Mouse (Mus musculus): ENCODE measurements around the gene Zfyve27. TPM values are rescaled to one million over a fixed set of nuclear protein-coding genes. Genes with fewer than 3 reads are reported as not detected.

The Zfyve27 gene
- polyA plus RNA-seq, 1 experiment, result 53.1 TPM

- no peak overlapping the region for H3K4me3 ChIP-seq (replicated peaks; ENCODE audit: control insufficient read depth, low read depth, low read length)
- 80% methylated on average over 4 of the region's 4 CpGs for WGBS
Observed at GRCm38 (mm10) chr19:42137167-42137672, 26.5 kb upstream of the Zfyve27 start.

GRCm38 (mm10) chr19:42138517-42139285 lies 25.1 kb upstream of the Zfyve27 start:
- no peak overlapping the region for H3K4me3 ChIP-seq (replicated peaks; ENCODE audit: control insufficient read depth, low read depth, low read length)
- no peak overlapping the region for H3K27ac ChIP-seq (ENCODE audit: control insufficient read depth, insufficient read depth, low read depth, low read length, poor library complexity)
- TF ChIP-seq CTCF (IDR thresholded peaks at IDR 0.05; ENCODE audit: control insufficient read depth, insufficient read depth, low read length) (no peak), POLR2A (IDR thresholded peaks at IDR 0.05; ENCODE audit: borderline replicate concordance, control insufficient read depth, low read depth, low read length) (no peak)
- no peaks in the 10 kb centered on the region; the same call in 1 of the 2 replicates for H3K4me1 ChIP-seq (ENCODE audit: control insufficient read depth, insufficient read depth, low read length)
- WGBS, result 76% methylated on average over 15 of the region's 15 CpGs

More at GRCm38 (mm10) chr19:42137167-42137672, 26.5 kb upstream of the Zfyve27 start:
- no peak for TF ChIP-seq CTCF (IDR thresholded peaks at IDR 0.05; ENCODE audit: control insufficient read depth, insufficient read depth, low read length)
- no peak for TF ChIP-seq POLR2A (IDR thresholded peaks at IDR 0.05; ENCODE audit: borderline replicate concordance, control insufficient read depth, low read depth, low read length)
- Histone ChIP-seq H3K27ac (ENCODE audit: control insufficient read depth, insufficient read depth, low read depth, low read length, poor library complexity) (no peak overlapping the region), H3K4me1 (ENCODE audit: control insufficient read depth, insufficient read depth, low read length) (no peaks in the 10 kb centered on the region; the same call in 1 of the 2 replicates)

- Histone ChIP-seq H3K27ac (ENCODE audit: control insufficient read depth, insufficient read depth, low read depth, low read length, poor library complexity) (no peak overlapping the region), H3K4me1 (ENCODE audit: control insufficient read depth, insufficient read depth, low read length) (peaks cover 2% of the 10 kb centered on the region; the same call in 1 of the 2 replicates), H3K4me3 (replicated peaks; ENCODE audit: control insufficient read depth, low read depth, low read length) (no peak overlapping the region)
- WGBS, result 66% methylated on average over 5 of the region's 5 CpGs
- TF ChIP-seq CTCF (IDR thresholded peaks at IDR 0.05; ENCODE audit: control insufficient read depth, insufficient read depth, low read length), result no peak
- TF ChIP-seq POLR2A (IDR thresholded peaks at IDR 0.05; ENCODE audit: borderline replicate concordance, control insufficient read depth, low read depth, low read length), result no peak
Observed at GRCm38 (mm10) chr19:42139724-42140517, 23.8 kb upstream of the Zfyve27 start.

GRCm38 (mm10) chr19:42141998-42142397 lies 21.8 kb upstream of the Zfyve27 start:
- Histone ChIP-seq H3K4me3 (replicated peaks; ENCODE audit: control insufficient read depth, low read depth, low read length) (no peak overlapping the region), H3K27ac (ENCODE audit: control insufficient read depth, insufficient read depth, low read depth, low read length, poor library complexity) (no peak overlapping the region), H3K4me1 (ENCODE audit: control insufficient read depth, insufficient read depth, low read length) (peaks cover 5% of the 10 kb centered on the region; the same call in 1 of the 2 replicates)
- TF ChIP-seq CTCF (IDR thresholded peaks at IDR 0.05; ENCODE audit: control insufficient read depth, insufficient read depth, low read length) (no peak), POLR2A (IDR thresholded peaks at IDR 0.05; ENCODE audit: borderline replicate concordance, control insufficient read depth, low read depth, low read length) (no peak)
- WGBS, result 83% methylated on average over 3 of the region's 3 CpGs

- Histone ChIP-seq H3K27ac (ENCODE audit: control insufficient read depth, insufficient read depth, low read depth, low read length, poor library complexity) (no peak overlapping the region), H3K4me3 (replicated peaks; ENCODE audit: control insufficient read depth, low read depth, low read length) (no peak overlapping the region), H3K4me1 (ENCODE audit: control insufficient read depth, insufficient read depth, low read length) (peaks cover 5% of the 10 kb centered on the region; the same call in 1 of the 2 replicates)
- no peak for TF ChIP-seq POLR2A (IDR thresholded peaks at IDR 0.05; ENCODE audit: borderline replicate concordance, control insufficient read depth, low read depth, low read length)
- 71% methylated on average over 2 of the region's 2 CpGs for WGBS
Observed at GRCm38 (mm10) chr19:42142757-42143156, 21.0 kb upstream of the Zfyve27 start.

GRCm38 (mm10) chr19:42144067-42144466 lies 19.7 kb upstream of the Zfyve27 start:
- Histone ChIP-seq H3K4me1 (ENCODE audit: control insufficient read depth, insufficient read depth, low read length) (peaks cover 5% of the 10 kb centered on the region; the same call in 1 of the 2 replicates), H3K27ac (ENCODE audit: control insufficient read depth, insufficient read depth, low read depth, low read length, poor library complexity) (no peak overlapping the region), H3K4me3 (replicated peaks; ENCODE audit: control insufficient read depth, low read depth, low read length) (no peak overlapping the region)
- 43% methylated on average over 6 of the region's 6 CpGs for WGBS
- TF ChIP-seq CTCF (IDR thresholded peaks at IDR 0.05; ENCODE audit: control insufficient read depth, insufficient read depth, low read length) (no peak), POLR2A (IDR thresholded peaks at IDR 0.05; ENCODE audit: borderline replicate concordance, control insufficient read depth, low read depth, low read length) (no peak)

- TF ChIP-seq CTCF (IDR thresholded peaks at IDR 0.05; ENCODE audit: control insufficient read depth, insufficient read depth, low read length) (peak; percentile 75), POLR2A (IDR thresholded peaks at IDR 0.05; ENCODE audit: borderline replicate concordance, control insufficient read depth, low read depth, low read length) (no peak)
- Histone ChIP-seq H3K27ac (ENCODE audit: control insufficient read depth, insufficient read depth, low read depth, low read length, poor library complexity) (no peak overlapping the region), H3K4me1 (ENCODE audit: control insufficient read depth, insufficient read depth, low read length) (peaks cover 5% of the 10 kb centered on the region; the same call in 1 of the 2 replicates), H3K4me3 (replicated peaks; ENCODE audit: control insufficient read depth, low read depth, low read length) (no peak overlapping the region)
- whole genome bisulfite sequencing, result 34% methylated on average over 8 of the region's 8 CpGs
Observed at GRCm38 (mm10) chr19:42144541-42145167, 19.1 kb upstream of the Zfyve27 start.
